Mouse (Mus musculus): ENCODE data around the gene Coq4. TPM values are rescaled to one million over a fixed set of nuclear protein-coding genes. Genes with fewer than 3 reads are reported as not detected.

Coq4 gene
- polyA plus RNA-seq, 1 experiment, result 218 TPM

- TF ChIP-seq GATA1 (IDR thresholded peaks at IDR 0.05; ENCODE audit: low read length), result no peak
Measured at GRCm38 (mm10) chr2:29826318-29826925, 39.1 kb downstream of the Coq4 start.

- no peak for TF ChIP-seq GATA1 (IDR thresholded peaks at IDR 0.05; ENCODE audit: low read length)
Measured at GRCm38 (mm10) chr2:29826926-29827708, 39.8 kb downstream of the Coq4 start.

GRCm38 (mm10) chr2:29827709-29828024 lies 40.4 kb downstream of the Coq4 start:
- TF ChIP-seq GATA1 (IDR thresholded peaks at IDR 0.05; ENCODE audit: low read length), result no peak

- no peak for TF ChIP-seq GATA1 (IDR thresholded peaks at IDR 0.05; ENCODE audit: low read length)
Measured at GRCm38 (mm10) chr2:29831106-29831505, 43.8 kb downstream of the Coq4 start.

- TF ChIP-seq GATA1 (IDR thresholded peaks at IDR 0.05; ENCODE audit: low read length), result no peak
Measured at GRCm38 (mm10) chr2:29833796-29834195, 46.5 kb downstream of the Coq4 start.

GRCm38 (mm10) chr2:29835391-29835899 lies 48.2 kb downstream of the Coq4 start:
- no peak for TF ChIP-seq GATA1 (IDR thresholded peaks at IDR 0.05; ENCODE audit: low read length)

- TF ChIP-seq GATA1 (IDR thresholded peaks at IDR 0.05; ENCODE audit: low read length), result no peak
Measured at GRCm38 (mm10) chr2:29839460-29839859, 52.2 kb downstream of the Coq4 start.

- TF ChIP-seq GATA1 (IDR thresholded peaks at IDR 0.05; ENCODE audit: low read length), result no peak
Measured at GRCm38 (mm10) chr2:29843231-29844105, 56.2 kb downstream of the Coq4 start.

- TF ChIP-seq GATA1 (IDR thresholded peaks at IDR 0.05; ENCODE audit: low read length), result no peak
Measured at GRCm38 (mm10) chr2:29844115-29844514, 56.8 kb downstream of the Coq4 start.

- TF ChIP-seq GATA1 (IDR thresholded peaks at IDR 0.05; ENCODE audit: low read length), result no peak
Measured at GRCm38 (mm10) chr2:29844661-29845060, 57.4 kb downstream of the Coq4 start.

- no peak for TF ChIP-seq GATA1 (IDR thresholded peaks at IDR 0.05; ENCODE audit: low read length)
Measured at GRCm38 (mm10) chr2:29845636-29846035, 58.3 kb downstream of the Coq4 start.

GRCm38 (mm10) chr2:29846061-29846853 lies 59.0 kb downstream of the Coq4 start:
- TF ChIP-seq GATA1 (IDR thresholded peaks at IDR 0.05; ENCODE audit: low read length), result no peak

GRCm38 (mm10) chr2:29846911-29847310 lies 59.6 kb downstream of the Coq4 start:
- no peak for TF ChIP-seq GATA1 (IDR thresholded peaks at IDR 0.05; ENCODE audit: low read length)

Other genes starting within 250 kb of the Coq4 start
- gene Rapgef1, start 167.8 kb upstream of the Coq4 start, polyA plus RNA-seq (2012), result 44.3 and 55.0 TPM in 2 replicates
- not detected in 2 replicates for gene Gm13420, start 35.8 kb upstream of the Coq4 start, polyA plus RNA-seq (2012)
- not detected in 2 replicates for gene Gm13547, start 28.2 kb upstream of the Coq4 start, polyA plus RNA-seq (2012)
- gene Trub2, start 1.0 kb downstream of the Coq4 start, polyA plus RNA-seq (2012), result 7.6 and 14.8 TPM in 2 replicates
- gene Slc27a4, start 15.1 kb downstream of the Coq4 start, polyA plus RNA-seq (2012), result 8.8 and 10.6 TPM in 2 replicates
- 40.5 and 77.1 TPM in 2 replicates for gene Urm1, start 32.6 kb downstream of the Coq4 start, polyA plus RNA-seq (2012)
- 22.5 and 33.9 TPM in 2 replicates for gene Cercam, start 81.7 kb downstream of the Coq4 start, polyA plus RNA-seq (2012)
- gene Odf2, start 101.7 kb downstream of the Coq4 start, polyA plus RNA-seq (2012), result 16.8 and 23.7 TPM in 2 replicates
- gene Gle1, start 147.9 kb downstream of the Coq4 start, polyA plus RNA-seq (2012), result 62.7 and 85.8 TPM in 2 replicates
- gene Sptan1, start 178.1 kb downstream of the Coq4 start, polyA plus RNA-seq (2012), result 3.4 and 4.7 TPM in 2 replicates

Measured in G1E-ER4 (cell line).